Mouse (Mus musculus): ENCODE results near the gene Shisa7. TPM values are rescaled to one million over a fixed set of nuclear protein-coding genes. Genes with fewer than 3 reads are reported as not detected.
A peak's percentile ranks its signal among the peaks of the same experiment; 100 is the strongest.
"Not testable (repeated sequence)": the region's sequence is repeated elsewhere in the genome, so short reads cannot be mapped to it uniquely, and the experiment has no call there.

The Shisa7 gene
- total RNA-seq, 2 experiments from 2014 or later, result not detected

GRCm38 (mm10) chr7:4811131-4811530, 33.4 kb downstream of the Shisa7 start:
- intact Hi-C loops (cut with DNase I), result loop anchor here (2.0 to 10.0 kb wide), 4 partner anchors 72 to 234 kb away; partner anchors contain the start of genes Fiz1, Gm44973 and Zfp524
- DNase-seq, result not testable (repeated sequence)

GRCm38 (mm10) chr7:4806716-4807115, 37.8 kb downstream of the Shisa7 start:
- intact Hi-C loops (cut with DNase I), result loop anchor here (2.0 kb wide), 1 partner anchor 182 kb away; no protein-coding TSS in a partner anchor
- peak in 1 of 2 experiments; percentile 10 for DNase-seq

GRCm38 (mm10) chr7:4802247-4802646, 42.2 kb downstream of the Shisa7 start:
- intact Hi-C loops (cut with DNase I), result no loop called here
- no peak for DNase-seq

- intact Hi-C loops (cut with DNase I), result loop anchor here (2.0 to 10.0 kb wide), 2 partner anchors 239 to 259 kb away; partner anchors contain the start of gene Zfp580
- peak in 1 of 2 experiments; percentile 18 for DNase-seq
Measured at GRCm38 (mm10) chr7:4795767-4796433, 48.6 kb downstream of the Shisa7 start.

- intact Hi-C loops (cut with DNase I), result loop anchor here (5.0 to 10.0 kb wide), 4 partner anchors 172 to 642 kb away; partner anchors contain the start of genes Ccdc106, Leng9, Zfp580 and Zfp865
- DNase-seq, result no peak
Measured at GRCm38 (mm10) chr7:4794631-4795168, 49.8 kb downstream of the Shisa7 start.

GRCm38 (mm10) chr7:4793674-4794073, 50.8 kb downstream of the Shisa7 start:
- DNase-seq, result no peak
- intact Hi-C loops (cut with DNase I), result loop anchor here (1.0 to 10.0 kb wide), 5 partner anchors 19 to 641 kb away; partner anchors contain the start of genes Ccdc106, Leng9, Ube2s and Zfp580

- intact Hi-C loops (cut with DNase I), result loop anchor here (1.0 to 10.0 kb wide), 5 partner anchors 19 to 641 kb away; partner anchors contain the start of genes Ccdc106, Leng9, Ube2s and Zfp580
- DNase-seq, result peak in 1 of 2 experiments; percentile 8
Measured at GRCm38 (mm10) chr7:4793248-4793647, 51.2 kb downstream of the Shisa7 start.

GRCm38 (mm10) chr7:4792278-4793212, 52.0 kb downstream of the Shisa7 start, which contains the start of gene Rpl28:
TSS of gene Rpl28 (plus strand) at chr7:4792874.
- peak; percentile 91 to 92 for DNase-seq
- intact Hi-C loops (cut with DNase I), result loop anchor here (1.0 to 10.0 kb wide), 5 partner anchors 20 to 640 kb away; partner anchors contain the start of genes Ccdc106, Leng9, Ube2s and Zfp580

- intact Hi-C loops (cut with DNase I), result loop anchor here (2.0 kb wide), 1 partner anchor 49 kb away; the partner anchor contains the start of gene Kmt5c
- DNase-seq, result peak in 1 of 2 experiments; percentile 58
Measured at GRCm38 (mm10) chr7:4789436-4789935, 55.0 kb downstream of the Shisa7 start, which contains the start of gene Tmem238. TSS of gene Tmem238 (minus strand) at chr7:4789656.

GRCm38 (mm10) chr7:4788499-4789435, 55.7 kb downstream of the Shisa7 start:
- peak; percentile 58 to 75 for DNase-seq
- intact Hi-C loops (cut with DNase I), result loop anchor here (2.0 kb wide), 1 partner anchor 48 kb away; the partner anchor contains the start of gene Kmt5c

- intact Hi-C loops (cut with DNase I), result no loop called here
- no peak for DNase-seq
Measured at GRCm38 (mm10) chr7:4783667-4784268, 60.7 kb downstream of the Shisa7 start.

GRCm38 (mm10) chr7:4782759-4783158, 61.7 kb downstream of the Shisa7 start, which contains the start of the genes Il11 and Tmem190:
TSS of gene Il11 (minus strand) at chr7:4782859.
TSS of gene Tmem190 (plus strand) at chr7:4782937.
- intact Hi-C loops (cut with DNase I), result no loop called here

GRCm38 (mm10) chr7:4782130-4782529, 62.4 kb downstream of the Shisa7 start:
- DNase-seq, result no peak
- intact Hi-C loops (cut with DNase I), result no loop called here

More at GRCm38 (mm10) chr7:4782759-4783158, 61.7 kb downstream of the Shisa7 start, which contains the start of the genes Il11 and Tmem190:
- no peak for DNase-seq

- intact Hi-C loops (cut with DNase I), result no loop called here
- DNase-seq, result no peak
Measured at GRCm38 (mm10) chr7:4779921-4780320, 64.6 kb downstream of the Shisa7 start.

- intact Hi-C loops (cut with DNase I), result no loop called here
- DNase-seq, result no peak
Measured at GRCm38 (mm10) chr7:4777851-4778637, 66.5 kb downstream of the Shisa7 start.

- DNase-seq, result peak; percentile 50 to 58
- intact Hi-C loops (cut with DNase I), result no loop called here
Measured at GRCm38 (mm10) chr7:4776861-4777830, 67.3 kb downstream of the Shisa7 start.
